Mouse (Mus musculus) midbrain, postnatal 0 days (tissue): ENCODE data around the gene Ints14. TPM values are rescaled to one million over a fixed set of nuclear protein-coding genes. Genes with fewer than 3 reads are reported as not detected.

Experiments used
- ATAC-seq: fragments of 200-750 bp; cut with Nextera tagmentation; 2 replicates; pipeline ENCODE4 v1.8.0; 2017; ENCODE audit warnings: moderate number of reproducible peaks, mild to moderate bottlenecking, moderate TSS enrichment, moderate library complexity; ENCODE audit not compliant: low FRiP score
- DNase-seq: peaks from one replicate; pipeline ENCODE4 v3.0.0-alpha.2; 2015; ENCODE audit warnings: low spot score
- H3K27ac ChIP-seq: fragments of 300-500 bp; sonication (generic); 2 replicates; pipeline ENCODE4 v1.5.1; 2014; ENCODE audit warnings: low read depth, mild to moderate bottlenecking, low read length, mixed read lengths
- H3K27me3 ChIP-seq: fragments of 300-500 bp; sonication (generic); 2 replicates; pipeline ENCODE4 v1.6.1; 2014; ENCODE audit warnings: low read length, control low read depth, mixed read lengths; ENCODE audit not compliant: insufficient read depth
- H3K36me3 ChIP-seq: fragments of 300-500 bp; sonication (generic); 2 replicates; pipeline ENCODE4 v1.6.1; 2014; ENCODE audit warnings: low read length, control low read depth, mixed read lengths; ENCODE audit not compliant: insufficient read depth
- H3K4me1 ChIP-seq: fragments of 300-500 bp; sonication (generic); 2 replicates; pipeline ENCODE4 v1.6.1; 2014; ENCODE audit warnings: mild to moderate bottlenecking, control low read depth, antibody characterized with exemption, low read length, mixed read lengths; ENCODE audit not compliant: insufficient read depth
- H3K4me2 ChIP-seq: fragments of 300-500 bp; sonication (generic); 2 replicates; pipeline ENCODE4 v1.6.1; 2014; ENCODE audit warnings: low read depth, mild to moderate bottlenecking, low read length, mixed read lengths; ENCODE audit not compliant: poor library complexity, severe bottlenecking
- H3K4me3 ChIP-seq: fragments of 300-500 bp; sonication (generic); 2 replicates; pipeline ENCODE4 v1.5.1; 2014; ENCODE audit warnings: low read depth, mild to moderate bottlenecking, low read length, moderate library complexity
- H3K9ac ChIP-seq: fragments of 300-500 bp; sonication (generic); replicated peaks from 2 replicates; pipeline ENCODE4 v1.6.1; 2014; ENCODE audit warnings: mild to moderate bottlenecking, low read length, moderate library complexity, mixed read lengths; ENCODE audit not compliant: poor library complexity, severe bottlenecking
- H3K9me3 ChIP-seq: fragments of 300-500 bp; sonication (generic); 2 replicates; pipeline ENCODE4 v1.6.1; 2016; ENCODE audit warnings: low read length, control low read depth
- CTCF ChIP-seq: IDR thresholded peaks from 2 replicates; pipeline ENCODE4 v1.5.1; 2016; ENCODE audit warnings: antibody characterized with exemption, mild to moderate bottlenecking
- WGBS: fragments of 180-500 bp; shearing (Covaris S2); extraction: QIAGEN DNeasy Blood & Tissue Kit; methylation state at CpG from one replicate; pipeline ENCODE4 v1.1.7; 2014; 5-methylcytosine and 5-hydroxymethylcytosine counted together
- polyA plus RNA-seq: library from polyadenylated mRNA; unstranded; fragments of >200 nt; fragmentation: Nextera tagmentation; extraction: Ambion mirVana; gene quantifications from 2 replicates; pipeline ENCODE4 v1.2.1, GENCODE M21; 2015
- total RNA-seq: library from RNA; depleted of rRNA; stranded (reverse); fragments of >200 nt; gene quantifications from 2 replicates; pipeline ENCODE4 v1.2.3, GENCODE M21; 2014

Ints14 gene
- total and polyA plus RNA-seq, 2 experiments from 2014 or later: 29.7 to 30.1 TPM

DNA sequence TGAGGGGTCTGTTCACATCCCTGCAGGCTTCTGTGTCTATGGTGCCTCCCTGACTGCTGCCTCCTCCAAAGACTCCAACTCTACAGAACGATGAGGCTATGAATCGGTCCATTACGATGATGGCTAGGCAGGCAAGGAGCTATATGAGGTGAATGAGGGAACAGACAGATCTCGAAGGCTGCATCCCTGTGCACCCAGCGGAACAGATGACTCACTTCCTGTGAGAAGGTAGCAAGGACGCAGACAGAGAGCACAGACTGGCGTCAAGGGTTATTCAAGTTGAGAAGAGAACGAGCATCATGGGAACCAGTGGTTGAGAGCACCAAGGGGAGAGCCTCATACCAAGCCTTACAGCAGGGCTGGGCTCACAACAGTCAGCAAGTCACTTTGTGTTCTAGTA, 49.9 kb downstream of the Ints14 start:
- no peaks in the 10 kb centered on the region for H3K27me3 ChIP-seq
- H3K4me3 ChIP-seq: no peak overlapping the region
- DNase-seq: no peak
- ATAC-seq: no peak
- TF ChIP-seq CTCF: no peak
- peaks cover 8% of the 10 kb centered on the region for H3K36me3 ChIP-seq
- no peaks in the 10 kb centered on the region for H3K9me3 ChIP-seq
- H3K27ac ChIP-seq: no peak overlapping the region
- H3K9ac ChIP-seq: no peak overlapping the region
- no peak overlapping the region for H3K4me2 ChIP-seq
- 83% methylated on average over 8 of the region's 8 CpGs for WGBS
- no peaks in the 10 kb centered on the region for H3K4me1 ChIP-seq

DNA sequence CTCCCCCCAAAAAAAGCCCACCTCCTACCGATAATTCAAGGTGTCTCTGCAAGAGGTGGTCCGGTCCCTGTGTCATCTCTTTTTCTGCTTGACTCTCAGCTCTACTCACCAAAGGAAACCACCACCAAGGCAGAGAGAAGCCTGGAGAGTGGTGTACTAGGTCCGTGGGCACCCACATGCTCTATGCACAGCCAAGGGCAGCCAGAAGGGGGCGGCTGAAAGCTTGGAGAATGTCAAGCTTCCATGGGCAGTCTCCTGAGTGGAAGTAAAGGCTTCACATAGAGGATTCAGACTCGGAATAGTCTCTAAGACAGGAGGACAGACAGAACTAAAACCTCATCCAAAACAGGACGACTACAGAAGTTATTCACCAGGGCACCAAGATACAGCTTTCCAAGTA, 50.6 kb downstream of the Ints14 start:
- DNase-seq (no peak), ATAC-seq (no peak)
- Histone ChIP-seq H3K4me2 (no peak overlapping the region), H3K9ac (no peak overlapping the region), H3K4me3 (no peak overlapping the region), H3K27ac (no peak overlapping the region), H3K9me3 (no peaks in the 10 kb centered on the region), H3K27me3 (no peaks in the 10 kb centered on the region), H3K36me3 (peaks cover 3% of the 10 kb centered on the region; the same call in 1 of the 2 replicates), H3K4me1 (peaks cover 3% of the 10 kb centered on the region; the same call in 1 of the 2 replicates)
- peak; percentile 50 for TF ChIP-seq CTCF
- 58% methylated on average over 6 of the region's 6 CpGs for WGBS

DNA sequence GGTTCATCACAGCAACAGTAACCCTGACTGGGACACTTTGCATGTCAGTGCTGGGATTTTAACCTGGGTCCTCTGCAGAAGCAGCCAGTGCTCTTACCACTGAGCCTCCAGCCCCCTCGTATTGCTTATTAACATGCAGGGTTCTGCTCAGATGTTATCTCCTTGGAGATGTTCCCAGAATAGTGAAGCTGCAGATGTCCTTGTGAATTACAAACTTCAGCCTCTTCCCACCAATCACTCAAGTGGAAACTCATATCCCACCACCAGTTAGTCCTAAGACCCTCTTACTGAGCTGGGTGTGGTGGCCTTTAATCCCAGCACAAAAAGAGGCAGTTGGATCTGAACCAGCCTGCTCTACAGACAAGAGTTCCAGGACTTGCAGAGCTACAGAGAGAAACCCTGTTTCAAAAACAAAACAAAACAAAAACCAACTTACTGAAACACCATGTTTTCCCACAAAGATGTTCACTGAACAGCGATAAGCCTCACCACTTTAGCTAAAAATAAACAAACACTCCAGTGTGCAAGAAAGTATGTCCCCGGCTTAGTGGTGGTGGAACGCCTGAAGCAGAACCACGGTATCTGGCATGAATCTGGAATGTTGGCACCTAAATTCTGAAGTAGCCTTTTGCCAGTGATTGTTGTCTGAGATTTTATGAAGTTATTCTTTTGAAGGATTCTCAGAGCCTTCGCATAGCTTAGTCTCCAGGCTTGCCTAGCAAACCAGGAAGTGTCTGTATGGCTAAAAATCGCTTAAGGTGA, 54.9 kb downstream of the Ints14 start:
- no peak overlapping the region for H3K9ac ChIP-seq
- peaks cover 36% of the 10 kb centered on the region for H3K4me1 ChIP-seq
- no peak for DNase-seq
- no peak for ATAC-seq
- peak overlapping the region; percentile 28; the same call in 1 of the 2 replicates for H3K4me2 ChIP-seq
- no peaks in the 10 kb centered on the region for H3K27me3 ChIP-seq
- H3K27ac ChIP-seq: peak overlapping the region; percentile 65
- TF ChIP-seq CTCF: no peak
- no peaks in the 10 kb centered on the region for H3K9me3 ChIP-seq
- H3K36me3 ChIP-seq: no peaks in the 10 kb centered on the region
- H3K4me3 ChIP-seq: no peak overlapping the region
- 57% methylated on average over 7 of the region's 7 CpGs for WGBS

DNA sequence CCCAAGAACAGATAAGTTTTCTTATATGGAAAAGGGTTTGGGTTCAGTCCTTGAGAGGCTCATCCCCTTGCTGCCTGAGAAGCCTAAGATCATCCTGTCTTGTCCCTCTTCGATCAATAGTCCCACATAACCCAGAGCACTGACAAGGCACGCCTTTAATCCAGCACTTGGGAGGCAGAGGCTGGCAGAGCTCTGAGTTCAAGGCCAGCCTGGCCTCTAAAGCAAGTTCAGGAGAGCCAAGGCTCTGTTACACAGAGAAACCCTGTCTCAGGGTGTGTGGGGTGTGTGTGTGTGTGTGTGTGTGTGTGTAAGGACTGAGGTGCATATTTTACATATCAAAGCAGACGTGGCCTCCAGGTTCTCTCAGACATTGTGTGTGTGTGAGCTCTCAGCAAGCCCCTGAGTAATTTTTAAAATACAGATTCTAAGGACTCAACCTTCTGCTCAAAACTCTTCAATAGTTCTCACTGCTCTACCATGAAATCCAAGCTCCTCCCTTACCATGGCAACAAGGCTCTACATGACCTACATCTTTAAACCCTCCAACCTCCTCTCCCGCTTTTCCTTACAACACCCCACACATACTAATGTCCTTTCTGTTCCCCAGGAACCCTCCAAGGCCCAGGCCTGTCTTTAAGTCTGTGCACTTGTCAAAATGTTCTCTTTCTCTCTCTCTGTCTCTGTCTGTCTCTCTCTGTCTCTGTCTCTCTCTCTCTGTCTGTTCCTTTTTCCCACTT, 55.7 kb downstream of the Ints14 start:
- Histone ChIP-seq H3K27ac (peak overlapping the region; percentile 68), H3K9me3 (no peaks in the 10 kb centered on the region), H3K36me3 (no peaks in the 10 kb centered on the region), H3K27me3 (no peaks in the 10 kb centered on the region), H3K4me2 (peak overlapping the region; percentile 28), H3K9ac (no peak overlapping the region), H3K4me3 (no peak overlapping the region), H3K4me1 (peaks cover 36% of the 10 kb centered on the region)
- 54% methylated on average over 4 of the region's 4 CpGs for WGBS
- DNase-seq (peak; percentile 63), ATAC-seq (peak; percentile 49; the same call in 1 of the 2 replicates)
- no peak for TF ChIP-seq CTCF

DNA sequence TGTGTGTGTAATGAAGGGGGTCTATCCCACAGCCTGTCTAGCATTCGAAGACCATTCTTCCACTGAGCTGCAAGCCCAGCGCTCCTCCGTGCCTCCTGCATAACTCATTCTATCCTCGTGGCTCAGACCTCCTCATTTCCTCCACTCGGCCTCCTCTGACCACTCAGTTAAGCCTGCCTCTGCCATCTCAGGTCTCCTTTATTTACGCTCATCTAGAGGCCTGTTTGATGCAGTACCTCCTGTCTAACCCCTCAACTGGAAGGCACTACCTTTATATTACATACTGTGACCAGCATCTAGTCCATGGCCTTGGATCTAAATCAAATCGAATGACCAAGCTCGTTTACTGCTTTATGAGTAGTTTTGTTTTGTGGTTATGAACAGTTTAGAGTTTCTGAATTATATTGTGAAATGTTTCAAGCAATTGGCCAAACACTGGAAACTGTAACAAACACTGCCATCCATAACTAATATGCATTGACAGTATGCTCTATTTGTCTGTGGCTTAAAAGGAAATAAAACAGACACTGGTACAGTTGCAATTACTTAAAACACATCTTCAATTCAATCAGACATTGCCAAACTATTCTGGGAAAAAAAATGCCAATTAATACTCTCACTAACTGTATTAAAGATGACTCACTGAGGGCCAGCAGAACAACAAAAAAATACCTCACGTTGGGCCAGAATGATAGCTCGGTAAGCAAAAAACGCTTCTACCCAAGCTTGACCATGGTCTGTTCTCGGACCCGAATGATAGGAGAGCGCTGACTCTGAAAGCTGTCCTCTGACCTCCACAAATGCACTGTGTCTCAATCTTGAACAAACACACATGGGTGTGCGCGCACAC, 56.5 kb downstream of the Ints14 start:
- Histone ChIP-seq H3K27ac (peak overlapping the region; percentile 68), H3K9me3 (no peaks in the 10 kb centered on the region), H3K4me3 (no peak overlapping the region), H3K36me3 (no peaks in the 10 kb centered on the region), H3K4me2 (peak overlapping the region; percentile 20), H3K4me1 (peaks cover 36% of the 10 kb centered on the region), H3K9ac (no peak overlapping the region), H3K27me3 (no peaks in the 10 kb centered on the region)
- DNase-seq (no peak), ATAC-seq (no peak)
- no peak for TF ChIP-seq CTCF
- WGBS: 65% methylated on average over 16 of the region's 16 CpGs
